Mouse (Mus musculus) lung, embryonic 16.5 days (tissue): ENCODE measurements around the gene Smco2. TPM values are rescaled to one million over a fixed set of nuclear protein-coding genes. Genes with fewer than 3 reads are reported as not detected.
"Not testable (repeated sequence)": the region's sequence is repeated elsewhere in the genome, so short reads cannot be mapped to it uniquely, and the experiment has no call there.

Experiments used
- ATAC-seq: fragments of 200-750 bp; cut with Nextera tagmentation; 2 replicates; pipeline ENCODE4 v1.8.0; 2017; ENCODE audit warnings: low read depth, mild to moderate bottlenecking, moderate library complexity
- H3K27ac ChIP-seq: fragments of 300-500 bp; sonication (generic); 2 replicates; pipeline ENCODE4 v1.5.1; 2014; ENCODE audit warnings: mild to moderate bottlenecking, control low read depth, low read length
- H3K27me3 ChIP-seq: fragments of 300-500 bp; sonication (generic); 2 replicates; pipeline ENCODE4 v1.6.1; 2014; ENCODE audit warnings: low read depth, low read length, mixed read lengths; ENCODE audit not compliant: control insufficient read depth, insufficient read depth
- H3K36me3 ChIP-seq: fragments of 300-500 bp; sonication (generic); 2 replicates; pipeline ENCODE4 v1.6.1; 2014; ENCODE audit warnings: low read length; ENCODE audit not compliant: control insufficient read depth, insufficient read depth
- H3K4me1 ChIP-seq: fragments of 300-500 bp; sonication (generic); replicated peaks from 2 replicates; pipeline ENCODE4 v1.6.1; 2014; ENCODE audit warnings: low read length, mixed read lengths; ENCODE audit not compliant: control insufficient read depth, insufficient read depth
- H3K4me2 ChIP-seq: fragments of 300-500 bp; sonication (generic); 2 replicates; pipeline ENCODE4 v1.6.1; 2014; ENCODE audit warnings: low read depth, low read length, control low read depth
- H3K4me3 ChIP-seq: fragments of 300-500 bp; sonication (generic); 2 replicates; pipeline ENCODE4 v1.5.1; 2014; ENCODE audit warnings: mild to moderate bottlenecking, low read length, control low read depth
- H3K9ac ChIP-seq: fragments of 300-500 bp; sonication (generic); 2 replicates; pipeline ENCODE4 v1.6.1; 2014; ENCODE audit warnings: low read length, control low read depth
- H3K9me3 ChIP-seq: fragments of 300-500 bp; sonication (generic); 2 replicates; pipeline ENCODE4 v1.6.1; 2016; ENCODE audit warnings: low read length; ENCODE audit not compliant: control insufficient read depth
- WGBS: fragments of 180-500 bp; shearing (Covaris S2); extraction: QIAGEN DNeasy Blood & Tissue Kit; methylation state at CpG from one replicate; pipeline ENCODE4 v1.1.7; 2014; 5-methylcytosine and 5-hydroxymethylcytosine counted together
- polyA plus RNA-seq: library from polyadenylated mRNA; unstranded; fragments of >200 nt; fragmentation: Nextera tagmentation; extraction: Ambion mirVana; gene quantifications from 2 replicates; pipeline ENCODE4 v1.2.1, GENCODE M21; 2015

Gene Smco2
- polyA plus RNA-seq, 1 experiment from 2014 or later: not detected

DNA sequence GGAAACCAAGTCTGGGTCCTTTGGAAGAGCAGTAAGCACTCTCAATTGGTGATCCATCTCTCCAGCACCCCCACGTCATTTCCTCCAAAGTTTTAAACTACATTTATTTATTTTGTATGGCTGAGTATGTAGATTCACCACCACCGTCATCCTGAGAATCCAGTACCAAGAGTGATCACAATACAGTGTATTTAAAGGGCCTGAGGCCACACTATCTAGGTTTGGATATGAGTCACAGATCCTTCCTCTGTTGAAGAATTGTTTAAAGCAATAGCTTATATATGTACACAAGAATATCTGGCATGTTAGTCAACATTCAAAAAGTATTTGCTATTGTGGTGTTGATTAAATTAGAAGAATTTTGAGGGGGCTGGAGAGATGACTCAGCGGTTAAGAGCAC lies 1.6 kb upstream of the Smco2 start:
- no peak overlapping the region for H3K9ac ChIP-seq
- no peaks in the 10 kb centered on the region for H3K9me3 ChIP-seq
- H3K27ac ChIP-seq: no peak overlapping the region
- WGBS: 59% methylated on average over 3 of the region's 3 CpGs
- no peak overlapping the region for H3K4me3 ChIP-seq
- H3K27me3 ChIP-seq: no peaks in the 10 kb centered on the region
- peaks cover 12% of the 10 kb centered on the region for H3K4me1 ChIP-seq
- H3K36me3 ChIP-seq: no peaks in the 10 kb centered on the region
- H3K4me2 ChIP-seq: no peak overlapping the region
- no peak for ATAC-seq

DNA sequence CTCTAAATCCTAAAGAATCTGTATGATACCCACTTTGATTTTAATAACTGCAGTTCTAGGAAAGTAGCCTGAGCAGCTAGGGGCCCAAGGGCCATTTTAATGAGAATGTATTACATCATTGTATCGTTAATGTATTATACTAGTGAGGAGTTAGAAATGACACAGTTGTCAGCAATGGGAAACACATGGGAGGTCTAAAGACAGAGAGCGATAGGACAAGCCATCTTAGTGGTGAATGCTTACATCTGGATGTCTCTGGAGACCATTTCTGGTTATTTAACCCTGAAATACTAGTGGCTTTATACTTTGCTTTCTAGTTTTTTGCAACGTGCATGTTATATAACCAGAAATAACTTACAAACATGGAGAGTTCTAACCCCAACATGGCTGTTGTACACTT lies 2.0 kb downstream of the Smco2 start:
- no peaks in the 10 kb centered on the region for H3K36me3 ChIP-seq
- 62% methylated on average over 3 of the region's 3 CpGs for WGBS
- no peak overlapping the region for H3K4me3 ChIP-seq
- H3K9ac ChIP-seq: no peak overlapping the region
- no peaks in the 10 kb centered on the region for H3K27me3 ChIP-seq
- no peaks in the 10 kb centered on the region for H3K9me3 ChIP-seq
- peak; percentile 72 for ATAC-seq
- peak overlapping the region; percentile 31; the same call in 1 of the 2 replicates for H3K27ac ChIP-seq
- H3K4me2 ChIP-seq: no peak overlapping the region
- peaks cover 8% of the 10 kb centered on the region; the same call in 1 of the 2 replicates for H3K4me1 ChIP-seq

DNA sequence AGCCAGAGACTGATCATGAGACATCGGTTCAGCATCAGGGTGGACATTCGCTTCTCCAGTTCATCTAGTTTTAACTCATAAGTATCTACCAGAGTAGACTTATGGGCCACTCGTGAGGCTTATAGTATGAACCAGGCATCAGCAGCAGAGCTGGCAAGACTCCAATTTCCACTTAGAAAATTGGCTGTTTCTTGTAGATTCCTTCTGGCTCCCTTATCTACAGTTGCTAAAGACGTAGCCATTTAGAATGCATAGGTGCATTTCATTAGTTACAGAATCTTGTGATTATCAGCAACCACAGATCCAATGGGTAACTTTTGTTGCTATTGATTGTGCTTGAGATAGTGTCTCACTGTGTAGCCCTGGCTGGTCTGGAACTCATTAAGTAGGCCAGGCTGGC lies 2.8 kb downstream of the Smco2 start:
- Histone ChIP-seq H3K4me3 (no peak overlapping the region), H3K4me1 (peaks cover 8% of the 10 kb centered on the region; the same call in 1 of the 2 replicates), H3K9me3 (no peaks in the 10 kb centered on the region), H3K36me3 (no peaks in the 10 kb centered on the region), H3K4me2 (peak overlapping the region; percentile 9; the same call in 1 of the 2 replicates), H3K9ac (no peak overlapping the region), H3K27ac (peak overlapping the region; percentile 31), H3K27me3 (no peaks in the 10 kb centered on the region)
- 39% methylated on average over 4 of the region's 4 CpGs for WGBS
- peak; percentile 78 for ATAC-seq

DNA sequence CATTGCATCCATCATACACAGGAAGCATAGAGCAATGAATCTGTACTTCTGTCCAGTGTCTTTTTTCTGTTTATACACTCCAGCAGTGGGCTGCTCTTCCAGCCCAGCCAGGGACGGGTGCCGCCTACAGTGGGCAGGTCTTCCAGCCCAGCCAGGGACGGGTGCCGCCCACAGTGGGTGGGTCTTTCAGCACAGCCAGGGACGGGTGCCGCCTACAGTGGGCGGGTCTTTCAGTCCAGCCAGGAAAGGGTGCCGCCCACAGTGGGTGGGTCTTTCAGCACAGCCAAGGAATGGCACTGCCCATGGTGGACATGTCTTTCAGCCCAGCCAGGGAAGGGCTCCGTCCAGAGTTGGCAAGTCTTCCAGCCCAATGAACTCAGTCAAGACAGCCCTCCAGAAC lies 5.3 kb downstream of the Smco2 start:
- H3K9ac ChIP-seq: no peak overlapping the region
- H3K4me2 ChIP-seq: no peak overlapping the region
- no peak for ATAC-seq
- no peaks in the 10 kb centered on the region for H3K9me3 ChIP-seq
- H3K4me3 ChIP-seq: no peak overlapping the region
- H3K27ac ChIP-seq: no peak overlapping the region
- H3K4me1 ChIP-seq: peaks cover 8% of the 10 kb centered on the region; the same call in 1 of the 2 replicates
- H3K27me3 ChIP-seq: no peaks in the 10 kb centered on the region
- 94% methylated on average over 9 of the region's 9 CpGs for WGBS
- no peaks in the 10 kb centered on the region for H3K36me3 ChIP-seq

DNA sequence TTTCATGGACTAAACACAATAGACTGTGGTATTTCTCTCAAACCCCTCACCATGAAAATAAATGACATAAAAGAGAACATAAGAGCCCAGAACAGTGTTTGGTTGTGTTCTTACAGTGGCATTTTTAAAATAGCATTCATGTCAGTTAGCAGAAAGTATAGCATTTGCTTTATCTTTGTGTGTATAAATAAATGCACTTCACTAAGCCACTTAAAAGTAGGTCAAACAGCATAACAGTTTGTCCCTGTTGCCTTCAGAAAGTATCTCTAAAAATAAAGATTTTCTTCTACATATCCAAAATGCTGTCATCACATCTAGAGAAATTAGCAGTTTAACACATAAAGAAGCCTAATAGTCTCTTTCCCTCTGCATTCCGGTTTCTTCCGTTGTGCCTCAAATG lies 7.5 kb downstream of the Smco2 start:
- no peak overlapping the region for H3K4me3 ChIP-seq
- H3K36me3 ChIP-seq: no peaks in the 10 kb centered on the region
- no peak overlapping the region for H3K9ac ChIP-seq
- no peak overlapping the region for H3K4me2 ChIP-seq
- WGBS: 55% methylated on average over 2 of the region's 2 CpGs
- no peaks in the 10 kb centered on the region for H3K27me3 ChIP-seq
- ATAC-seq: no peak
- peaks cover 7% of the 10 kb centered on the region; the same call in 1 of the 2 replicates for H3K4me1 ChIP-seq
- no peak overlapping the region for H3K27ac ChIP-seq
- no peaks in the 10 kb centered on the region for H3K9me3 ChIP-seq

DNA sequence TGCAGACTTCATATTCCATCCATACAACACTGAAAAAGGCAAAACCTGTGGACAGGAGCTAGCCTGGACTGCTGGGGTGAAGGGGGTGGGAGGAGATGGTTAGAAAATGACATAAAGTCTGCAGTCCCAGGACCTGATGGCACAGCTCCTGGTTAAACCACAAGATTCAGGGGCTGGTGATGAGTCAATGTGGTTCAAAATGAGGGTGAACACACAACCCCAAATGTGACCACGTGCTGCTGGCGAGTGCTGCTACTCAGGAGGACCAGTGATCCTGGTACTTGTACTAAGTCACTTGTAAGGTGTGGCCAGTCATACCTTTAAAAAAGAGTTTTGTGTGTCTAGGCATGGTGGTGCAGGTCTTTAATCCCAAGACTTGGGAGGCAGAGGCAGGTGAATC lies 13.2 kb downstream of the Smco2 start:
- Histone ChIP-seq H3K4me1 (no peaks in the 10 kb centered on the region), H3K27ac (no peak overlapping the region), H3K9ac (no peak overlapping the region), H3K36me3 (no peaks in the 10 kb centered on the region), H3K9me3 (no peaks in the 10 kb centered on the region), H3K27me3 (no peaks in the 10 kb centered on the region), H3K4me2 (no peak overlapping the region), H3K4me3 (no peak overlapping the region)
- no peak for ATAC-seq
- WGBS: 93% methylated on average over 2 of the region's 2 CpGs

DNA sequence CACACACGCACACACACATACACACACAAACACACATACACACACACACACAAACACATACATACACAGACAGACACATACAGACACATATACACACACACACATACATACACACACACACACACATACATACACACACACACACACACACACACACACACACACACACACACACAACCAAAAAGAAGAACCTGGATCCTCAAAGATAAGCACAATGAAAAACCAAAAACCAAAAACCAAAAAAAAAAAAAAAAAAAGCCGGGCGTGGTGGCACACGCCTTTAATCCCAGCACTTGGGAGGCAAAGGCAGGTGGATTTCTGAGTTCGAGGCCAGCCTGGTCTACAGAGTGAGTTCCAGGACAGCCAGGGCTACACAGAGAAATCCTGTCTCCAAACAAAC lies 14.5 kb downstream of the Smco2 start:
- ATAC-seq, H3K4me1 ChIP-seq: not testable (repeated sequence)
- WGBS: 95% methylated on average over 2 of the region's 5 CpGs

DNA sequence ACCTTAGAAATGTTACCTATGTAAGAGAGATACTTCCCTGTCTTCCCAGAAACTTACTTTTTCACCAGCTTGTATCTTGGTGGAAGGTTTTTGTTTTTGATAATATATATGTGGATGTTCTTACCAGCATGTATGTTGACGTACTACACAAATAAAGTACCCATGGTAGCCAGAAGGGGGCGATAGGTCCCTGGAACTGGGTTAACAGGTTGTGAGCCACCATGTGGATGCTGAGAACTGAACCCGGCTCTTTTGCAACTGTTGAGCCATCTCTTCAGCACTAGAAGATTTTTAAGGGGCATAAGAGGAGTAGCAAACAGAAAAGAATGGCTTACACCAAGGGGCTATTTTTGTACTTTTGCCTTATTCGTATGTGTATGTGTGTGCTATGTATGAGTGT lies 15.8 kb downstream of the Smco2 start:
- H3K36me3 ChIP-seq: no peaks in the 10 kb centered on the region
- no peaks in the 10 kb centered on the region for H3K9me3 ChIP-seq
- 85% methylated on average over 4 of the region's 4 CpGs for WGBS
- no peak overlapping the region for H3K27ac ChIP-seq
- no peak overlapping the region for H3K9ac ChIP-seq
- no peak overlapping the region for H3K4me3 ChIP-seq
- H3K4me1 ChIP-seq: no peaks in the 10 kb centered on the region
- H3K4me2 ChIP-seq: no peak overlapping the region
- no peaks in the 10 kb centered on the region for H3K27me3 ChIP-seq
- no peak for ATAC-seq

More for the DNA sequence above, 14.5 kb downstream of the Smco2 start:
- not testable (repeated sequence) for H3K9ac ChIP-seq, H3K27ac ChIP-seq, H3K4me2 ChIP-seq, H3K9me3 ChIP-seq, H3K4me3 ChIP-seq, H3K27me3 ChIP-seq, H3K36me3 ChIP-seq

DNA sequence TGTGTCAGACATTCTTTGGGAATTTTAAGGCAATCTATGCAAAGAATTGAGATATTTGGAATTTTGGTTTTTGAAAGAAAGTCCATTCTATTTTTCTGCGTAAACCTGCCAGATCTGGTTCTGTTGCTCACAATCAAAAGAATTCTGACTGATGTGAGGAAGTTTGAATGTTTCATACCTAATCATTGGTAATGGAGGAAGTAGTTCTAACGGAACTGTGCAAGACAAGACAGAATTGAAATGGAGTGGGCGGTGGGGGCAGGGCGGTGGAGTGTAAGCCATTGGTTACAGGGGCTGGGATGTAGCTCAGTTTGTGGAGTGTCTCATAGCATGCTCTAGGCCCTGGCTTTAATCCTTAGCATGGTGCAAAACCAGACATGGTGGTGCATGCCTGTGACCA lies 22.1 kb downstream of the Smco2 start:
- Histone ChIP-seq H3K4me2 (no peak overlapping the region), H3K9me3 (peaks cover 3% of the 10 kb centered on the region), H3K9ac (no peak overlapping the region), H3K27ac (no peak overlapping the region), H3K4me3 (no peak overlapping the region), H3K36me3 (no peaks in the 10 kb centered on the region), H3K4me1 (no peaks in the 10 kb centered on the region), H3K27me3 (no peaks in the 10 kb centered on the region)
- ATAC-seq: no peak
- 87% methylated on average over 4 of the region's 4 CpGs for WGBS

DNA sequence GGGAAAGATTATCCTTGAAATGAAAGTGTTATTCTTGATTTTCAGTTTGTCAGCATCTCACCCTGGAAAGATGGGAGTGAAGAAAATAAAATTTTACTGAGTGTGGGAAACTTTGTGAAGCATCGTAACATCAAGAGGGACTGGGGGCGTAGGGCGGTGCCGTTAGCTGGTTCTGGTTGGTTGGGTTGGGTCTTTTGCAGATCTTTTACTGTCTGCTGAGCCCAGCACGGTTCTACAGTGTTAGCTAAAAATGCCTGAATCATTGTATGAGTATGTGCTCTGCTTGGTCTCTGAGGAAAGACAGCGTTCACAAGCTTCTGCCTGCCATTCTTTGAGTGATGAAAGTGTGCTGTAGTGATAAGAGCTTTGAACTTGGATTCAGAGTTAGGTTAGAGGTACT lies 24.5 kb downstream of the Smco2 start:
- WGBS: 76% methylated on average over 6 of the region's 6 CpGs
- no peak overlapping the region for H3K4me2 ChIP-seq
- H3K4me1 ChIP-seq: no peaks in the 10 kb centered on the region
- no peak overlapping the region for H3K27ac ChIP-seq
- H3K9ac ChIP-seq: no peak overlapping the region
- H3K27me3 ChIP-seq: no peaks in the 10 kb centered on the region
- H3K4me3 ChIP-seq: no peak overlapping the region
- peaks cover 6% of the 10 kb centered on the region for H3K9me3 ChIP-seq
- ATAC-seq: no peak
- no peaks in the 10 kb centered on the region for H3K36me3 ChIP-seq
